Mouse (Mus musculus) mouse embryonic stem cell (cell line): Measurements from ENCODE around the gene Krtap7-1.

Source experiments
- in situ Hi-C, 2 experiments: fragments of 300-500 bp; cut with MboI; formaldehyde crosslinking; loops; 1 replicate in 1 of 2; 3 replicates in 1 of 2; pipeline ENCODE4 v1.14.3; 2019 to 2020; ENCODE audit warnings: low sequenced_read_pairs in 2 of 2, low pct_unique_long_range_greater_than_20kb in 1 of 2, mixed read lengths in 1 of 2; ENCODE audit not compliant: unreplicated experiment in 1 of 2

Gene Krtap7-1

GRCm38 (mm10) chr16:89508223-89508622 is at the start of gene Krtap7-1:
Gene Krtap7-1, minus strand, starts transcription at chr16:89508323.
- in situ Hi-C loops = no loop called here

GRCm38 (mm10) chr16:89550298-89550697 is 42.2 kb upstream of the Krtap7-1 start:
- in situ Hi-C loops = no loop called here

GRCm38 (mm10) chr16:89538031-89538484 is 29.9 kb upstream of the Krtap7-1 start:
- in situ Hi-C loops = loop anchor here (25.0 kb wide), 1 partner anchor 224 kb away; no protein-coding TSS in a partner anchor

- in situ Hi-C loops = loop anchor here (25.0 kb wide), 1 partner anchor 225 kb away; no protein-coding TSS in a partner anchor
Observed at GRCm38 (mm10) chr16:89537349-89537748, 29.2 kb upstream of the Krtap7-1 start.

- in situ Hi-C loops = loop anchor here (25.0 kb wide), 1 partner anchor 232 kb away; no protein-coding TSS in a partner anchor
Observed at GRCm38 (mm10) chr16:89530547-89530946, 22.4 kb upstream of the Krtap7-1 start.

- in situ Hi-C loops = loop anchor here (25.0 kb wide), 1 partner anchor 232 kb away; no protein-coding TSS in a partner anchor
Observed at GRCm38 (mm10) chr16:89529846-89530245, 21.7 kb upstream of the Krtap7-1 start.

GRCm38 (mm10) chr16:89528380-89528779 is 20.3 kb upstream of the Krtap7-1 start:
- in situ Hi-C loops = loop anchor here (25.0 kb wide), 1 partner anchor 234 kb away; no protein-coding TSS in a partner anchor

- in situ Hi-C loops = no loop called here
Observed at GRCm38 (mm10) chr16:89520996-89521395, 12.9 kb upstream of the Krtap7-1 start.

GRCm38 (mm10) chr16:89520555-89520954 is 12.4 kb upstream of the Krtap7-1 start:
- in situ Hi-C loops = no loop called here

- in situ Hi-C loops = no loop called here
Observed at GRCm38 (mm10) chr16:89520091-89520490, 12.0 kb upstream of the Krtap7-1 start.

GRCm38 (mm10) chr16:89517635-89518034 is 9.5 kb upstream of the Krtap7-1 start:
- in situ Hi-C loops = no loop called here

- in situ Hi-C loops = no loop called here
Observed at GRCm38 (mm10) chr16:89513431-89513830, 5.3 kb upstream of the Krtap7-1 start.

- in situ Hi-C loops = no loop called here
Observed at GRCm38 (mm10) chr16:89503571-89503970, 4.6 kb downstream of the Krtap7-1 start.

- in situ Hi-C loops = no loop called here
Observed at GRCm38 (mm10) chr16:89501870-89502269, 6.3 kb downstream of the Krtap7-1 start.

GRCm38 (mm10) chr16:89497002-89497401 is 11.1 kb downstream of the Krtap7-1 start:
- in situ Hi-C loops = no loop called here

GRCm38 (mm10) chr16:89495394-89496153 is 12.5 kb downstream of the Krtap7-1 start:
- in situ Hi-C loops = no loop called here

- in situ Hi-C loops = no loop called here
Observed at GRCm38 (mm10) chr16:89487852-89488251, 20.3 kb downstream of the Krtap7-1 start, which contains the start of gene Krtap8-1. Gene Krtap8-1, minus strand, starts transcription at chr16:89487952.

- in situ Hi-C loops = no loop called here
Observed at GRCm38 (mm10) chr16:89477679-89478314, 30.3 kb downstream of the Krtap7-1 start.

- in situ Hi-C loops = no loop called here
Observed at GRCm38 (mm10) chr16:89461189-89461588, 46.9 kb downstream of the Krtap7-1 start.
